Mouse (Mus musculus): ENCODE results near the gene Tas2r103. TPM values are rescaled to one million over a fixed set of nuclear protein-coding genes. Genes with fewer than 3 reads are reported as not detected.

The Tas2r103 gene
- total RNA-seq (2021), result not detected

DNA sequence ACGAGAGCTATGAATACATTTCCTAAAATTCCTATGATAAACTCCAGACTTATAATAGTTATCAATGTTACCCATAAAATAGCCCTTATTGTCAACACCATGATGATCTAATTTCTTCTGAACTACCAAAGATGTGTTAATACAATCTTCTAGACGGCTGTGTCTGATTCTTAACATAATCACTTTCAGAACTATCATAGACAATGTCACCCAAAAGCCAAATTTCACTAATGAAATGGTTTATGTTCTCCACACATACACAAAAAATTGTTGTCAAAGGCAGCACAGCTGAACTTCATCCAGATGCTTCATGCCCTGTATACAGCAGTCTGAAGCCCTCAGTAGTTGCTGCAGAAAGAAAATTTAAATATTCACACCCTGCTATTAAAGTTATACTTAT is at the start of gene Tas2r103:
Gene Tas2r103 (minus strand): TSS at position 101 of the 400 bp plus-strand sequence.
- DNase-seq, result no peak

DNA sequence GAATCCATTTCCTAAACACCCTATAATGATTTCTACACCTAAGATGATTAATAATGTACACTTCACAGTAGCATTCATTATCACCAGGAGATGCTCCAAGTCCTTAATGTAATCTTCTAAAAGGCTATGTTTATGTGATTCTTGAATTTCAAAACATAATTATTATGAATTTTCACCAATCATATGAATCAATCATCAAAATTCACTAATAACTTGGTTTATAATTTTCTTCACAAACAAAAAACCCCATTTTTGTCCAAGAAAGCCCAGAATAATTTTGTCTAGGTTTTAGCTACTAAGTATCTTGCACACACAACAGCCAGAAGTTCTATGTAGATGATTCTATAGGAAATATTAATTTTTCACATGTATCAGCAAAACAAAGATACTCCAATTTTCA is 18.8 kb upstream of the Tas2r103 start, which contains the start of gene Tas2r140:
Gene Tas2r140 (minus strand): TSS at position 101 of the 400 bp plus-strand sequence.
- no peak for DNase-seq

Other genes starting within 250 kb of the Tas2r103 start
- not detected for gene Tas2r117, start 234.3 kb downstream of the Tas2r103 start, total RNA-seq (2021)
- gene Tas2r123, start 190.0 kb downstream of the Tas2r103 start, total RNA-seq (2021), result not detected
- not detected for gene Tas2r116, start 181.7 kb downstream of the Tas2r103 start, total RNA-seq (2021)
- gene Tas2r110, start 169.1 kb downstream of the Tas2r103 start, total RNA-seq (2021), result not detected
- not detected for gene Tas2r113, start 144.1 kb downstream of the Tas2r103 start, total RNA-seq (2021)
- not detected for gene Tas2r125, start 127.5 kb downstream of the Tas2r103 start, total RNA-seq (2021)
- gene Tas2r129, start 86.0 kb downstream of the Tas2r103 start, total RNA-seq (2021), result not detected
- gene Tas2r131, start 79.2 kb downstream of the Tas2r103 start, total RNA-seq (2021), result not detected
- gene Tas2r109, start 56.1 kb downstream of the Tas2r103 start, total RNA-seq (2021), result not detected
- gene Tas2r140, start 18.7 kb upstream of the Tas2r103 start, total RNA-seq (2021), result not detected
- gene Smim10l1, start 67.8 kb upstream of the Tas2r103 start, total RNA-seq (2021), result 10 to 100 TPM; 59.0 to 61.6 TPM

Data from heart, postnatal 4 days (tissue).